Mouse (Mus musculus): Measurements from ENCODE around the gene Gm27021. TPM values are rescaled to one million over a fixed set of nuclear protein-coding genes. Genes with fewer than 3 reads are reported as not detected.

The Gm27021 gene
- polyA plus RNA-seq, 1 experiment = 10.0 TPM

DNA sequence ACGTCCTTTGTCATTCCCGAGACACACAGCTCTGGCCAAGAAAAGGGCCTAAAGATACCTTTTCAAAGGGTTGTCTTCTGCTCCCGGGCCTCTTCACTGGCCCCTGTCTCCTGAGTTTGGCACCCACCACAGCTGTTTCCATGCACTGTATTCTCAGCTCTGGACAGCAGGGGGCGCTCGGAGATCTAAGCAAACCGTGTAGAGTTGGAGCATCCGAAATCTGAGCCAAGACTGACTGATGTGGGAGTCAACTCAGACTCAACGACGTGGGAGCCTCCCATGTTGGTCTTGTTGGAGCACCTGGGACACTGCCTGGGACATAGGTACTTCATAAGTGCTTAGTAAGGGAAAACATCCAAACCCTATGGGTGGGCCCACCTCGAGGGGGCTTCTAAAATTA lies 10.6 kb upstream of the Gm27021 start:
- H3K36me3 ChIP-seq (replicated peaks; ENCODE audit: low read length) = peaks cover 28% of the 10 kb centered on the region
- TF ChIP-seq FLI1 (IDR thresholded peaks at IDR 0.05; ENCODE audit: low read length) (no peak), GATA1 (IDR thresholded peaks at IDR 0.05; ENCODE audit: borderline replicate concordance, low read length) (no peak)
- H3K9me3 ChIP-seq = no peaks in the 10 kb centered on the region
- peaks cover 20% of the 10 kb centered on the region for H3K4me1 ChIP-seq
- H3K27me3 ChIP-seq (replicated peaks) = peaks cover 35% of the 10 kb centered on the region
- H3K4me3 ChIP-seq (replicated peaks) = no peak overlapping the region

DNA sequence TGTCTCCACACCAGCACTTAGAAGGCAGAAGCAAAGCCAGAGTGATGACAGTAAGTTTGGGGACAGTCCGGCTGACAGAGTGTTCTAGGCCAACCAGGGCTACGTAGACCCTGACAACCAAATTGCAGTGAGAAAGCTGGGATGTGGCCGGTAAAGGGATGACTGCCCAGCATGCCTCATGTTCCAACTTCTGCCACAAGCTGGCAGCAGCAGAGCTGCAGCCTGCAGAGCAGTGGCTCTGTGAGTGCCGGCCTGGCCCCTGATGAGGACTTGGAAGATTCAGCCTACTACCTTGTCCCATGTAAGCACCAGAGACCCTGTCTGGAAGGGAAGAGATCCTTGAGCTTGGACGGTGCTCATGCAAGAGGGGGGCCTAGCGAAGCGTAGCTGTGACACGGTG lies 7.8 kb upstream of the Gm27021 start:
- TF ChIP-seq FLI1 (IDR thresholded peaks at IDR 0.05; ENCODE audit: low read length) = no peak
- no peak for TF ChIP-seq GATA1 (IDR thresholded peaks at IDR 0.05; ENCODE audit: borderline replicate concordance, low read length)
- Histone ChIP-seq H3K36me3 (replicated peaks; ENCODE audit: low read length) (peaks cover 55% of the 10 kb centered on the region), H3K9me3 (no peaks in the 10 kb centered on the region), H3K4me3 (replicated peaks) (no peak overlapping the region), H3K4me1 (peaks cover 41% of the 10 kb centered on the region), H3K27me3 (replicated peaks) (peaks cover 11% of the 10 kb centered on the region)

DNA sequence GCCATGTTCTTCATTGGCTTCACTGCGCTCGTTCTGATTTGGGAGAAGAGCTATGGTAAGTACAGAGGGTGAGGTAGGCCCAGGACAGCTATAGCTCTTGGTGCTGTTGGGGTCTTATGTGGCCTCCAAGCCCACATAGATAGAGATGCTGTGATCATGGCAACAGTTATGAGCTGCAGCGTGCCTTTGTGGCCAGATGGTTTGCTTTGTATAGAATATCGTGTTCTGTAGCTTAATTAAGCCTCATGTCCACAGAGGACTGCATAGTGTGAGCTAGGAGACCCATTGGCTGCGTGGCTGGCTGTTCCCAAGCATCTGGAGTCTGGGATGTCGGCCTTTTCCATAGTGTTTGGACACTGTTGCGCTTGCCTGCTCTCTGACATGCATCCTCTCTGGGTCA lies 5.4 kb upstream of the Gm27021 start:
- Histone ChIP-seq H3K27me3 (replicated peaks) (no peaks in the 10 kb centered on the region), H3K4me1 (peaks cover 47% of the 10 kb centered on the region), H3K4me3 (replicated peaks) (no peak overlapping the region), H3K36me3 (replicated peaks; ENCODE audit: low read length) (peaks cover 68% of the 10 kb centered on the region), H3K9me3 (no peaks in the 10 kb centered on the region)
- no peak for TF ChIP-seq FLI1 (IDR thresholded peaks at IDR 0.05; ENCODE audit: low read length)
- TF ChIP-seq GATA1 (IDR thresholded peaks at IDR 0.05; ENCODE audit: borderline replicate concordance, low read length) = no peak

DNA sequence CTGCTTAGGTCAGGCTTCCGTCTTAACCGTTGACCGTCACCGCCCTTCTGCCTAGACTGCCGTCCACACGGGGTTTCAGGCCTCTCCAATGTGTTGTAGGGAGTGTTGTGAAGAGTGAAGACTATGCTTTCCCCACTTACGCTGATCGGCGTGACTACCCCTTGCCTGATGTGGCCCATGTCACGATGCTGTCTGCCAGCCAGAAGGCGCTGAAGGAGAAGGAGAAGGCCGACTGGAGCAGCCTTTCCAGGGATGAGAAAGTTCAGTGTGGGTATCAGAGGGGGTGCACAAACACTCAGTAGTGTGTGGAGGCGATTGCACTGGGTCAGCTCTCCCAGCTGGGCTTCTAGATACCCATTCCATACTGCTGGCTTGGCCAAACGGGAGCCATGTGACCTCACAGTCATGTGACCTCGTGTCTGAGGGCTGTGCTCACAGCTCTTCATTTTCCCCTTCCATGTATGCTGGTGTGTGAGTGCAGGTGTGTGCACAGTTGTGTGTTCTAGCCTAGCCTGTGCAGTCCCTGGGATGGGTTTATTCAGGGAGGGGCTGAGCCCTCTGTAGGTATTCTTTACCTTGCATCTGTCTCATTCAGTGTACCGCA lies 4.8 kb upstream of the Gm27021 start:
- TF ChIP-seq GATA1 (IDR thresholded peaks at IDR 0.05; ENCODE audit: borderline replicate concordance, low read length) (no peak), FLI1 (IDR thresholded peaks at IDR 0.05; ENCODE audit: low read length) (no peak)
- Histone ChIP-seq H3K9me3 (no peaks in the 10 kb centered on the region), H3K4me3 (replicated peaks) (no peak overlapping the region), H3K4me1 (peaks cover 47% of the 10 kb centered on the region), H3K36me3 (replicated peaks; ENCODE audit: low read length) (peaks cover 68% of the 10 kb centered on the region), H3K27me3 (replicated peaks) (no peaks in the 10 kb centered on the region)

DNA sequence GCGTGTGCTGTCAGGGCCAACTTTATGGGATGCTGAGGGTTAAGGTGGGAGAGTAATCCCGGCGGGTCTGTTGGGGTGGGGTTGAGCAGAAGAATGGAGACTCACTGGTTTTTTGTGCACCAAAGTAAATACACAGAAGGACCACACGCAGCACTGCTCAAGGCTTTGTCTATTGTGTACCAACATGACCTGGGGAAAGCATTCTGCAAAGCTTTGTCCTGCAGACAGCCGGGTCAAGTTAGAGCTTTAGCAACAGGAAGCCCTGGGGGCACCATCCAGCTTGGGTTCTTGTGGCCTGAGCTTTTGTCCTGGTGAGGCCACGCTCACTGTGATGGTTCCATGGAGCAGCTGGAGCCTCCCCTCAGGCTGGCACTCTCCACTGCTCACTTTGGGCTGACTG lies 3.9 kb upstream of the Gm27021 start:
- peaks cover 60% of the 10 kb centered on the region for H3K36me3 ChIP-seq (replicated peaks; ENCODE audit: low read length)
- no peak overlapping the region for H3K4me3 ChIP-seq (replicated peaks)
- H3K27me3 ChIP-seq (replicated peaks) = no peaks in the 10 kb centered on the region
- TF ChIP-seq FLI1 (IDR thresholded peaks at IDR 0.05; ENCODE audit: low read length) (no peak), GATA1 (IDR thresholded peaks at IDR 0.05; ENCODE audit: borderline replicate concordance, low read length) (no peak)
- H3K4me1 ChIP-seq = peaks cover 51% of the 10 kb centered on the region
- no peaks in the 10 kb centered on the region for H3K9me3 ChIP-seq

DNA sequence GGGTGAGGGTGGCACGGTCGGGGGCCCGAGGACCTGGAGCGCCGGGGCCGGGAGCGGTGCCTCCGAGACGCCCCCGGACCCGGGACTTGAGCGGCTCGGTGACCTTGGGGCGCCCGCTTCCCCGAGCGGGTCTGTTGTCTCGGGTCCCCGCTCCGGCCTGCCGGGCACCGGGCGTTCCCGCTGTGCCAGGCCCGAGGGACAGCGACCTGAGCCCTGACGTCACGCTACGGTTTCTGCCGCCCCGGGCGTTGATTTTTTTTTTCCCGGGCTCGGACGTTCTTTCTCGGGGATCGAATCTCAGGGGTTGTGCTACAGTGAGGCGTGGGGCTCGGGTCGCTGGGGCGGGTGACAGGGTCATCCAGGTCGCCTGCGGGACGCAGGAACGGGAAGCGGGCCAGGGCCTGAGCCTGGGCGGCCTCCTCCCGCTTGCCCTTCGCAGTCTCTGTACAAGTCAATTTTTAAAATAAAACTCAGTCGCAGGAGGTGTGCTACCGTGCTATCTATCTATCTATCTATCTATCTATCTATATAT lies 561 bp upstream of the Gm27021 start, which contains the start of gene Emc8:
Gene Emc8 (minus strand): TSS at position 200 of the 532 bp plus-strand sequence.
- H3K27me3 ChIP-seq (replicated peaks) = no peaks in the 10 kb centered on the region
- peaks cover 77% of the 10 kb centered on the region for H3K4me1 ChIP-seq
- TF ChIP-seq GATA1 (IDR thresholded peaks at IDR 0.05; ENCODE audit: borderline replicate concordance, low read length) (no peak), FLI1 (IDR thresholded peaks at IDR 0.05; ENCODE audit: low read length) (no peak)
- H3K36me3 ChIP-seq (replicated peaks; ENCODE audit: low read length) = peaks cover 58% of the 10 kb centered on the region
- H3K4me3 ChIP-seq (replicated peaks) = peak within 1 kb of the TSS; percentile 100
- H3K9me3 ChIP-seq = no peaks in the 10 kb centered on the region

DNA sequence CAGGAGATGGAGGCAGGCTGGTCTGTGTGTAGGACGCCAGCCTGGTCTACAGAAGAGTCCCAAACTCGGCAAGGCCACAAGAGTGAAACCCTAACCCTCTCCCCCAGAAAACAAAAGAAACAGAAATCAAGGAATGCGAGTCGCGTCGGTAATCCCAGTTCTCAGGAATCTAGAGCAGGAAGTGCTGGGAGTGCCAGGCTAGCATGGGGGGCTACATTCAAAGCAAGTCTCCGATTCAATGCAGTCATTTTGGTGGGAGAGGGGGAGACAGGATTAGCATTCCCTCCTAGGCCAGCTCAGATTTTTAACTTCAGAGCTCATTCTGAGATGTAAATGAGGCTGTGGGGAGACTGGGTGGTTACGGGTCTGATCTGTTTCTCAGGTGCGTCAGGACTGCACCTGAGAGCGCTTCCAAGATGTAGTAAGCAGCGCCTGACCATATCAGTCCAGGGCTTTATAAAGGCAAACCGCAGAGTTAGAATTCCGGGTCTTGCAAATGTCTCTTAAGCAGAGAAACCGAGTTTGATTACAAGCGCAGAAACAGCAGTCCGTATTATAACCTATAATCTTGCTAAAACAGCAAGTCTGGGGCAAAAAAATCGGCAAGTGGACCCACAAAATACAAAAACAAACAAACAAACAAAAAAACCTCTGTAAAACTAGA lies 940 bp downstream of the Gm27021 start:
- peaks cover 72% of the 10 kb centered on the region for H3K4me1 ChIP-seq
- TF ChIP-seq FLI1 (IDR thresholded peaks at IDR 0.05; ENCODE audit: low read length) (no peak), GATA1 (IDR thresholded peaks at IDR 0.05; ENCODE audit: borderline replicate concordance, low read length) (no peak)

DNA sequence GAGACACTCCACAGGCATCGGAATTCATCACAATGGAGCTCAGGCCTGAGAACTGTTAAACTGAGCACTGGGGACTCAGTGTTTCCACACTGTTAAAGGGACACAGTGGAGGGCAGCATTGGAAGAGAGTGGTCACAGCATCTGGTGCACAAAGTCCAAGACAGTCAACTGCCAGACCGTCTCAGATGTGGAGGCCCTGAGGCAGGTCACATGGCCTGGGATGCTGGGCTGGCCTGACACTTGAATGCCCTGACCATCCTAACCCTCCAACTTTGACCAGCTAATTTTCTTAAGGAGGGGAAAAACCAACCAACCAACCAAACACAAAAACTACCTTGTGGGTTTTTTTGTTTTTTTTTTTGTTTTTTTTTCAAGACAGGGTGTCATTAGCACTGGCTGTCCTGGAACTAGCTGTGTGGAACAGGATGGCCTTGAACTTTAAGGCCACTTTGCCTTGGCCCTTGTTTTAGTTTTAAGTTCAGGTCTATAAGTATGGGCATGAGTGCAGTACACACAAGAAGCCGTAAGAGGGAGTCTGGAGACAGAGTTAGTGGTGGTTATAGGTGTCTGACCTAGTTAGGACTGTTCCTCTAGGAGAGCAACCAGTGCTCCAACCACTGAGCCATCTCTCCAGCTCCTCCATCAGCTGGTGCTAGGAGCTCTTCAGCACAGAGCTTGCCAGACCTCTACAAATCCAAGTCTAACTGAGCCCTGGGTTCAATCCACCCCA lies 2.0 kb downstream of the Gm27021 start:
- H3K36me3 ChIP-seq (replicated peaks; ENCODE audit: low read length) = peaks cover 44% of the 10 kb centered on the region
- H3K4me3 ChIP-seq (replicated peaks) = peak overlapping the region; percentile 100
- no peaks in the 10 kb centered on the region for H3K27me3 ChIP-seq (replicated peaks)
- H3K4me1 ChIP-seq = peaks cover 70% of the 10 kb centered on the region
- no peaks in the 10 kb centered on the region for H3K9me3 ChIP-seq
- TF ChIP-seq FLI1 (IDR thresholded peaks at IDR 0.05; ENCODE audit: low read length) (no peak), GATA1 (IDR thresholded peaks at IDR 0.05; ENCODE audit: borderline replicate concordance, low read length) (no peak)

More for the DNA sequence above, 940 bp downstream of the Gm27021 start:
- H3K4me3 ChIP-seq (replicated peaks) = peak overlapping the region; percentile 100
- H3K27me3 ChIP-seq (replicated peaks) = no peaks in the 10 kb centered on the region
- H3K36me3 ChIP-seq (replicated peaks; ENCODE audit: low read length) = peaks cover 50% of the 10 kb centered on the region
- H3K9me3 ChIP-seq = no peaks in the 10 kb centered on the region

DNA sequence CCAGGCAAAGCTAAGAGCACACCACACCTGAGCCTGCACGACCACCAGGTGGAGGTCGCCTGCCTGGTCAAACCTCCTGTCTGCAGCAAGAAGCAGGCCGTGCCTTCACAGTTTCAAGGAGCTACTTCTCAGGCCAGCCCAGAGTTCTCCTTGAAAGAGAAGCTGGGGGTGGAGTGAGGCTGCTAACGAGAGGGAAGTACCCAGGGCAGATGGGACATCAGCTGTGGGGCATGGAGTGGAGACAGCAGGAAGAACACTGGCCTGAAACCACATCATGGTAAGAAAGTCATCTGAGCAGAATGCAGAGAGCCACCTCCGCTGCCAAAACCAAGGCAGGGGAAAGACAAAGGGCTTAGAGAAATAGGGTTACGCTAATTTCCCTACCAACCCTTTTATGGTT lies 3.3 kb downstream of the Gm27021 start:
- TF ChIP-seq FLI1 (IDR thresholded peaks at IDR 0.05; ENCODE audit: low read length) (no peak), GATA1 (IDR thresholded peaks at IDR 0.05; ENCODE audit: borderline replicate concordance, low read length) (no peak)
- peaks cover 45% of the 10 kb centered on the region for H3K36me3 ChIP-seq (replicated peaks; ENCODE audit: low read length)
- no peaks in the 10 kb centered on the region for H3K9me3 ChIP-seq
- peaks cover 71% of the 10 kb centered on the region for H3K4me1 ChIP-seq
- peak overlapping the region; percentile 78 for H3K4me3 ChIP-seq (replicated peaks)
- H3K27me3 ChIP-seq (replicated peaks) = no peaks in the 10 kb centered on the region
